Mouse (Mus musculus): ENCODE results near the gene Slc51a. TPM values are rescaled to one million over a fixed set of nuclear protein-coding genes. Genes with fewer than 3 reads are reported as not detected.

Gene Slc51a
- polyA plus RNA-seq, 1 experiment from 2014 or later = 0.41 TPM

GRCm38 (mm10) chr16:32456086-32456485 is 31.6 kb downstream of the Slc51a start:
- Histone ChIP-seq H3K9ac (replicated peaks; ENCODE audit: low read depth) (no peak overlapping the region), H3K9me3 (ENCODE audit: low read length) (no peaks in the 10 kb centered on the region), H3K4me2 (replicated peaks; ENCODE audit: low read depth, low read length) (no peak overlapping the region), H3K4me3 (ENCODE audit: low read depth, low read length) (no peak overlapping the region), H3K27ac (ENCODE audit: low read length) (no peak overlapping the region), H3K27me3 (replicated peaks; ENCODE audit: insufficient read depth, low read length) (no peaks in the 10 kb centered on the region), H3K36me3 (ENCODE audit: insufficient read depth, low read length) (peaks cover 17% of the 10 kb centered on the region; the same call in 1 of the 2 replicates), H3K4me1 (ENCODE audit: insufficient read depth, low read depth, low read length) (no peaks in the 10 kb centered on the region)
- ATAC-seq (no peak), DNase-seq (ENCODE audit: low spot score) (no peak)
- TF ChIP-seq CTCF (IDR thresholded peaks at IDR 0.05) (no peak), EP300 (IDR thresholded peaks at IDR 0.05) (no peak)

DNA sequence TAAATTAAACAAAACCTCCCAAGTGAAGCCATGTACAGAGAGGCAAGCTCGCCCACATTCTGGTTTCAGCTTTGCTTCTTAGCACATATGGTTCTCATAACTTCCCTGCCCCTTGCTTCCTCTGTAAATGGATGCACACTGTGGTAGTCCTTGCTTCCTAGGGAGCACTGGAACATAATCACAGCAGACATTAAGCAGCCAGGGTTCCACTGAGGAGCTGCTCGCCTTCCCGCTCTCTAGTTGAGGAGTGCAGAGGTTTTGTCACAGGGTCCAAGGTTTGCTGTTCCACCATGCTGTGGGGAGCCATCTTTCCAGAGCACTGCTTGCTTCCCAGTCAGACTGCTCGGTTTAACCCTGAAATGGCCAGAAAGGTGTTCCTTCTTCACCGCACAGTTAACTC is 33.0 kb downstream of the Slc51a start:
- H3K4me3 ChIP-seq (ENCODE audit: low read depth, low read length) = no peak overlapping the region
- TF ChIP-seq CTCF (IDR thresholded peaks at IDR 0.05) = no peak
- TF ChIP-seq EP300 (IDR thresholded peaks at IDR 0.05) = no peak
- 93% methylated on average over 5 of the region's 5 CpGs for whole genome bisulfite sequencing
- DNase-seq (ENCODE audit: low spot score) (no peak), ATAC-seq (no peak)
- no peak overlapping the region for H3K27ac ChIP-seq (ENCODE audit: low read length)
- H3K9me3 ChIP-seq (ENCODE audit: low read length) = no peaks in the 10 kb centered on the region
- no peak overlapping the region for H3K4me2 ChIP-seq (replicated peaks; ENCODE audit: low read depth, low read length)
- H3K27me3 ChIP-seq (replicated peaks; ENCODE audit: insufficient read depth, low read length) = no peaks in the 10 kb centered on the region
- peaks cover 17% of the 10 kb centered on the region; the same call in 1 of the 2 replicates for H3K36me3 ChIP-seq (ENCODE audit: insufficient read depth, low read length)
- H3K4me1 ChIP-seq (ENCODE audit: insufficient read depth, low read depth, low read length) = no peaks in the 10 kb centered on the region
- H3K9ac ChIP-seq (replicated peaks; ENCODE audit: low read depth) = no peak overlapping the region

- TF ChIP-seq EP300 (IDR thresholded peaks at IDR 0.05) (no peak), CTCF (IDR thresholded peaks at IDR 0.05) (no peak)
- Histone ChIP-seq H3K4me3 (ENCODE audit: low read depth, low read length) (no peak overlapping the region), H3K27me3 (replicated peaks; ENCODE audit: insufficient read depth, low read length) (no peaks in the 10 kb centered on the region), H3K9me3 (ENCODE audit: low read length) (no peaks in the 10 kb centered on the region), H3K4me1 (ENCODE audit: insufficient read depth, low read depth, low read length) (no peaks in the 10 kb centered on the region), H3K27ac (ENCODE audit: low read length) (no peak overlapping the region), H3K9ac (replicated peaks; ENCODE audit: low read depth) (no peak overlapping the region), H3K4me2 (replicated peaks; ENCODE audit: low read depth, low read length) (no peak overlapping the region), H3K36me3 (ENCODE audit: insufficient read depth, low read length) (peaks cover 17% of the 10 kb centered on the region; the same call in 1 of the 2 replicates)
- ATAC-seq = no peak
- DNase-seq (ENCODE audit: low spot score) = no peak
- 94% methylated on average over 8 of the region's 8 CpGs for WGBS
Observed at GRCm38 (mm10) chr16:32453102-32453501, 34.6 kb downstream of the Slc51a start.

DNA sequence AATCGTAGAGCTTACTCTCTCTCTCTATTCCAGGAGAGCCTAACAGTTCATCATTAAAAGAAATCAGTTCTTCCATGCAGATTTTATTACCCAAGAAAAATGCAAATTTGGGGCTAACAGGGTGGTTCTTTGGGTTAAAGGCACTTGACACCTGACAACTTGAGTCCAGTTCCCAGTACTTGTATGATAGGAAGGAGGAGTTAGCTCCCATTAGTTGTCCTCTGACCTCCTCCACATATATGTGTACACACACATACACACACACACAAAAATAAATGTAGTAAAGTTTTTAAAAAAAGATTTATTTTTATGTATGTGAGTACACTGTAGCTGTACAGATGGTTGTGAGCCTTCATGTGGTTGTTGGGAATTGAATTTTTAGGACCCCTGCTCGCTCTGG is 37.5 kb downstream of the Slc51a start:
- Histone ChIP-seq H3K27me3 (replicated peaks; ENCODE audit: insufficient read depth, low read length) (no peaks in the 10 kb centered on the region), H3K4me3 (ENCODE audit: low read depth, low read length) (no peak overlapping the region), H3K27ac (ENCODE audit: low read length) (0 out of 2 replicates have a peak overlapping the region, but pooled peaks have one; percentile 22), H3K4me1 (ENCODE audit: insufficient read depth, low read depth, low read length) (no peaks in the 10 kb centered on the region), H3K9me3 (ENCODE audit: low read length) (no peaks in the 10 kb centered on the region), H3K36me3 (ENCODE audit: insufficient read depth, low read length) (peaks cover 12% of the 10 kb centered on the region; the same call in 1 of the 2 replicates), H3K9ac (replicated peaks; ENCODE audit: low read depth) (no peak overlapping the region), H3K4me2 (replicated peaks; ENCODE audit: low read depth, low read length) (no peak overlapping the region)
- ATAC-seq (no peak), DNase-seq (ENCODE audit: low spot score) (no peak)
- 96% methylated on average over 2 of the region's 2 CpGs for WGBS
- TF ChIP-seq EP300 (IDR thresholded peaks at IDR 0.05) (no peak), CTCF (IDR thresholded peaks at IDR 0.05) (no peak)

- Histone ChIP-seq H3K9ac (replicated peaks; ENCODE audit: low read depth) (no peak overlapping the region), H3K36me3 (ENCODE audit: insufficient read depth, low read length) (peaks cover 12% of the 10 kb centered on the region; the same call in 1 of the 2 replicates), H3K27me3 (replicated peaks; ENCODE audit: insufficient read depth, low read length) (no peaks in the 10 kb centered on the region), H3K9me3 (ENCODE audit: low read length) (no peaks in the 10 kb centered on the region), H3K27ac (ENCODE audit: low read length) (0 out of 2 replicates have a peak overlapping the region, but pooled peaks have one; percentile 22), H3K4me1 (ENCODE audit: insufficient read depth, low read depth, low read length) (no peaks in the 10 kb centered on the region), H3K4me2 (replicated peaks; ENCODE audit: low read depth, low read length) (no peak overlapping the region), H3K4me3 (ENCODE audit: low read depth, low read length) (no peak overlapping the region)
- TF ChIP-seq CTCF (IDR thresholded peaks at IDR 0.05) (no peak), EP300 (IDR thresholded peaks at IDR 0.05) (no peak)
- WGBS = 52% methylated on average over 3 of the region's 3 CpGs
- DNase-seq (ENCODE audit: low spot score) = peak; percentile 66
- ATAC-seq = peak; percentile 68
Observed at GRCm38 (mm10) chr16:32449665-32450064, 38.0 kb downstream of the Slc51a start.

DNA sequence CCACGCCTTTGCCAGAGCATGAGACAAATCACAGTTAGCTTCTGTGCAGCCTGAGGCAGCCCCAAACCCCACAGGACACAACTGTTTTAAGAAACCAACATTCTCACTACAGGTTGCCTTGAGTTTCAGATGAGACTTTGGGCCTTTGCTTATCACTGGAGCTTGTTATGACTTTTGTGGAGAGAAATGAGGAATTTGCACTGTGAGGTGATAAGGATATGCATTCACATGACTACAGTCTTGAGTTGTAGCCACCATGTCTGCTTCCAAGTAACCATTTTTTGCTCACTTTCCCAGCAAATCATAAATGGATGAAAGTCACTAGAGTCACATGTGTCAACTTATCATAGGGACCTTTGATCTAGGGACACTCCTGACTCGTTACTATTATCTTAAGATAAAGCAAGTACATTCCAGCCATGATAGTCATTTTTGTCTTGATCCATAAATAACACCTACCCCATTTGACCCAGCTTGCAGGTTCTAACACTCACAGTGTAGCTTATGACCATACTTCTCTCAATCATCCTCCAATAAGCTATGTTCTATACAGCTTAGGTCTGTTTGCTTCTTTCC is 41.0 kb downstream of the Slc51a start:
- Histone ChIP-seq H3K36me3 (ENCODE audit: insufficient read depth, low read length) (no peaks in the 10 kb centered on the region), H3K9ac (replicated peaks; ENCODE audit: low read depth) (no peak overlapping the region), H3K4me3 (ENCODE audit: low read depth, low read length) (no peak overlapping the region), H3K27ac (ENCODE audit: low read length) (no peak overlapping the region), H3K27me3 (replicated peaks; ENCODE audit: insufficient read depth, low read length) (no peaks in the 10 kb centered on the region), H3K9me3 (ENCODE audit: low read length) (no peaks in the 10 kb centered on the region), H3K4me1 (ENCODE audit: insufficient read depth, low read depth, low read length) (no peaks in the 10 kb centered on the region), H3K4me2 (replicated peaks; ENCODE audit: low read depth, low read length) (no peak overlapping the region)
- 52% methylated on average over 2 of the region's 2 CpGs for WGBS
- ATAC-seq (no peak), DNase-seq (ENCODE audit: low spot score) (no peak)
- TF ChIP-seq CTCF (IDR thresholded peaks at IDR 0.05) (no peak), EP300 (IDR thresholded peaks at IDR 0.05) (no peak)
